Mouse (Mus musculus): ENCODE measurements around the gene Kcnk4.

DNA sequence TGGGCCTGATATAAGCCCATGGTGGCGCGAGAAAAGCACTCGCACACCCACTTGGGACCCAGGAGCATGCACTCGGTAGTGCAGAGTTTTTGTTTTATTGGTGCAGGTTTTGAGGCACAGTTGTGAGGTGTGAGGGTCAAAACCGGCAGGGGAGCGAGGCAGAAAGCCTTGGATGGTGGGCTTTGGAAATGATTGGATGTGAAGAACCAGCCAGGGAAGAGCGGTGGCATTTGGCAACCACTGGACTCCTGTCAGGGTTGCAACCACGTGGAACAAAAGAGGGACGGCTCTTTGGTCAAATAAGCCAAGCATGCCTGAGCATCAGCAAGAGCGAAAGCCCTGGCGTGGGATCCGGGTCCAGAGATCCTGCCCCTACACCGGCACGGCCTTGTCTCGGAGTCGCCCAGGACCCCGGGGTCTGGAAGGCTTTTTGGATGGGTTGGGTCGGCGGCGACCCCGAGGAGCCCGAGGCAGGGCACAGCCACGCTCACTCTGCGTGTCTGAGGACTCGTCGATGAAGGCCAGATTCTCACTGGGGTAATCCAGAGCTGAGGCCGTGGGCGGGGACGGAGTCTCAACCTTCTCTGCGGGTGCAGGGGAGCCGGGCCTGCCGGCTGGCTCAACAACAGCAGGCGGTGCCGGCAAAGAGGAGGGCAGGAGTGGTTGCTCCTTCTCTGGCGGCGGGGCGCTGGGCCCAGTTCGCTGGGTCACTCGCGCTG is 8.5 kb downstream of the Kcnk4 start:
- TF ChIP-seq POLR2A (IDR thresholded peaks at IDR 0.05; ENCODE audit: borderline replicate concordance, extremely low read depth, low read depth, low read length) (no peak), CTCF (IDR thresholded peaks at IDR 0.05; ENCODE audit: insufficient read depth, low read length) (no peak)

Data from lung, adult 2 months (tissue).